Mouse (Mus musculus): ENCODE results near the gene Gga1. TPM values are rescaled to one million over a fixed set of nuclear protein-coding genes. Genes with fewer than 3 reads are reported as not detected.

Gene Gga1
- polyA plus RNA-seq, 1 experiment from 2014 or later, result 26.3 TPM

- H3K4me3 ChIP-seq (ENCODE audit: low read depth, low read length), result peak overlapping the region; percentile 18
- H3K4me1 ChIP-seq (replicated peaks; ENCODE audit: control insufficient read depth, insufficient read depth, low read length), result peaks cover 16% of the 10 kb centered on the region
- ATAC-seq (ENCODE audit: low FRiP score) (peak; percentile 34; the same call in 1 of the 2 replicates), DNase-seq (ENCODE audit: low spot score) (peak; percentile 85)
- no peaks in the 10 kb centered on the region for H3K9me3 ChIP-seq (ENCODE audit: control insufficient read depth, low read length)
- peak overlapping the region; percentile 99 for H3K4me2 ChIP-seq (replicated peaks; ENCODE audit: low read depth, low read length)
- H3K27ac ChIP-seq (ENCODE audit: low read depth, low read length), result no peak overlapping the region
- H3K36me3 ChIP-seq (ENCODE audit: control insufficient read depth, insufficient read depth, low read length), result no peaks in the 10 kb centered on the region
- no peak overlapping the region; the same call in 1 of the 2 replicates for H3K9ac ChIP-seq (ENCODE audit: low read depth, low read length)
- H3K27me3 ChIP-seq (ENCODE audit: control insufficient read depth, insufficient read depth, low read length), result no peaks in the 10 kb centered on the region
- 12% methylated on average over 8 of the region's 8 CpGs for WGBS
Measured at GRCm38 (mm10) chr15:78915660-78916017, 38.6 kb downstream of the Gga1 start.

- H3K27ac ChIP-seq (ENCODE audit: low read depth, low read length), result no peak overlapping the region
- WGBS, result 53% methylated on average over 12 of the region's 12 CpGs
- ATAC-seq (ENCODE audit: low FRiP score) (peak; percentile 20; the same call in 1 of the 2 replicates), DNase-seq (ENCODE audit: low spot score) (no peak)
- H3K4me3 ChIP-seq (ENCODE audit: low read depth, low read length), result peak overlapping the region; percentile 18
- peak overlapping the region; percentile 99 for H3K4me2 ChIP-seq (replicated peaks; ENCODE audit: low read depth, low read length)
- no peaks in the 10 kb centered on the region for H3K9me3 ChIP-seq (ENCODE audit: control insufficient read depth, low read length)
- H3K4me1 ChIP-seq (replicated peaks; ENCODE audit: control insufficient read depth, insufficient read depth, low read length), result peaks cover 16% of the 10 kb centered on the region
- no peaks in the 10 kb centered on the region for H3K27me3 ChIP-seq (ENCODE audit: control insufficient read depth, insufficient read depth, low read length)
- peak overlapping the region; percentile 54 for H3K9ac ChIP-seq (ENCODE audit: low read depth, low read length)
- no peaks in the 10 kb centered on the region for H3K36me3 ChIP-seq (ENCODE audit: control insufficient read depth, insufficient read depth, low read length)
Measured at GRCm38 (mm10) chr15:78916052-78916826, 39.2 kb downstream of the Gga1 start.

GRCm38 (mm10) chr15:78918126-78918525 lies 41.1 kb downstream of the Gga1 start:
- H3K9ac ChIP-seq (ENCODE audit: low read depth, low read length), result no peak overlapping the region
- no peak overlapping the region for H3K27ac ChIP-seq (ENCODE audit: low read depth, low read length)
- no peaks in the 10 kb centered on the region for H3K36me3 ChIP-seq (ENCODE audit: control insufficient read depth, insufficient read depth, low read length)
- H3K4me3 ChIP-seq (ENCODE audit: low read depth, low read length), result no peak overlapping the region
- H3K9me3 ChIP-seq (ENCODE audit: control insufficient read depth, low read length), result no peaks in the 10 kb centered on the region
- 93% methylated on average over 23 of the region's 23 CpGs for WGBS
- H3K4me1 ChIP-seq (replicated peaks; ENCODE audit: control insufficient read depth, insufficient read depth, low read length), result peaks cover 16% of the 10 kb centered on the region
- no peak overlapping the region for H3K4me2 ChIP-seq (replicated peaks; ENCODE audit: low read depth, low read length)
- no peaks in the 10 kb centered on the region for H3K27me3 ChIP-seq (ENCODE audit: control insufficient read depth, insufficient read depth, low read length)
- DNase-seq (ENCODE audit: low spot score), result no peak
- no peak for ATAC-seq (ENCODE audit: low FRiP score)

- 84% methylated on average over 12 of the region's 12 CpGs for WGBS
- ATAC-seq (ENCODE audit: low FRiP score), result no peak
- no peak overlapping the region for H3K4me3 ChIP-seq (ENCODE audit: low read depth, low read length)
Measured at GRCm38 (mm10) chr15:78919914-78920313, 42.9 kb downstream of the Gga1 start.

GRCm38 (mm10) chr15:78922700-78923099 lies 45.7 kb downstream of the Gga1 start:
- Histone ChIP-seq H3K4me3 (ENCODE audit: low read depth, low read length) (no peak overlapping the region), H3K36me3 (ENCODE audit: control insufficient read depth, insufficient read depth, low read length) (no peaks in the 10 kb centered on the region), H3K9me3 (ENCODE audit: control insufficient read depth, low read length) (no peaks in the 10 kb centered on the region), H3K27ac (ENCODE audit: low read depth, low read length) (no peak overlapping the region), H3K9ac (ENCODE audit: low read depth, low read length) (no peak overlapping the region), H3K4me1 (replicated peaks; ENCODE audit: control insufficient read depth, insufficient read depth, low read length) (peaks cover 8% of the 10 kb centered on the region), H3K27me3 (ENCODE audit: control insufficient read depth, insufficient read depth, low read length) (0 out of 2 replicates have a peak, but pooled peaks cover 2% of the 10 kb centered on the region), H3K4me2 (replicated peaks; ENCODE audit: low read depth, low read length) (no peak overlapping the region)
- 81% methylated on average over 7 of the region's 7 CpGs for WGBS
- ATAC-seq (ENCODE audit: low FRiP score), result no peak
- no peak for DNase-seq (ENCODE audit: low spot score)

More at GRCm38 (mm10) chr15:78919914-78920313, 42.9 kb downstream of the Gga1 start:
- Histone ChIP-seq H3K9ac (ENCODE audit: low read depth, low read length) (no peak overlapping the region), H3K27me3 (ENCODE audit: control insufficient read depth, insufficient read depth, low read length) (no peaks in the 10 kb centered on the region), H3K9me3 (ENCODE audit: control insufficient read depth, low read length) (no peaks in the 10 kb centered on the region), H3K36me3 (ENCODE audit: control insufficient read depth, insufficient read depth, low read length) (no peaks in the 10 kb centered on the region), H3K4me2 (replicated peaks; ENCODE audit: low read depth, low read length) (no peak overlapping the region), H3K27ac (ENCODE audit: low read depth, low read length) (no peak overlapping the region), H3K4me1 (replicated peaks; ENCODE audit: control insufficient read depth, insufficient read depth, low read length) (peaks cover 13% of the 10 kb centered on the region)
- no peak for DNase-seq (ENCODE audit: low spot score)

- 59% methylated on average over 6 of the region's 6 CpGs for WGBS
- H3K4me2 ChIP-seq (replicated peaks; ENCODE audit: low read depth, low read length), result no peak overlapping the region
- no peaks in the 10 kb centered on the region for H3K9me3 ChIP-seq (ENCODE audit: control insufficient read depth, low read length)
- no peak for ATAC-seq (ENCODE audit: low FRiP score)
- H3K36me3 ChIP-seq (ENCODE audit: control insufficient read depth, insufficient read depth, low read length), result no peaks in the 10 kb centered on the region
- H3K27me3 ChIP-seq (ENCODE audit: control insufficient read depth, insufficient read depth, low read length), result 0 out of 2 replicates have a peak, but pooled peaks cover 2% of the 10 kb centered on the region
- no peak overlapping the region for H3K4me3 ChIP-seq (ENCODE audit: low read depth, low read length)
- DNase-seq (ENCODE audit: low spot score), result no peak
- H3K27ac ChIP-seq (ENCODE audit: low read depth, low read length), result no peak overlapping the region
- no peak overlapping the region for H3K9ac ChIP-seq (ENCODE audit: low read depth, low read length)
- peaks cover 8% of the 10 kb centered on the region for H3K4me1 ChIP-seq (replicated peaks; ENCODE audit: control insufficient read depth, insufficient read depth, low read length)
Measured at GRCm38 (mm10) chr15:78923585-78923984, 46.6 kb downstream of the Gga1 start.

GRCm38 (mm10) chr15:78925129-78925528 lies 48.1 kb downstream of the Gga1 start:
- DNase-seq (ENCODE audit: low spot score) (no peak), ATAC-seq (ENCODE audit: low FRiP score) (no peak)
- H3K4me2 ChIP-seq (replicated peaks; ENCODE audit: low read depth, low read length), result no peak overlapping the region
- WGBS, result 25% methylated on average over 8 of the region's 8 CpGs
- no peak overlapping the region for H3K27ac ChIP-seq (ENCODE audit: low read depth, low read length)
- 0 out of 2 replicates have a peak, but pooled peaks cover 2% of the 10 kb centered on the region for H3K27me3 ChIP-seq (ENCODE audit: control insufficient read depth, insufficient read depth, low read length)
- H3K9ac ChIP-seq (ENCODE audit: low read depth, low read length), result no peak overlapping the region; the same call in 1 of the 2 replicates
- H3K36me3 ChIP-seq (ENCODE audit: control insufficient read depth, insufficient read depth, low read length), result no peaks in the 10 kb centered on the region
- H3K9me3 ChIP-seq (ENCODE audit: control insufficient read depth, low read length), result no peaks in the 10 kb centered on the region
- H3K4me1 ChIP-seq (replicated peaks; ENCODE audit: control insufficient read depth, insufficient read depth, low read length), result peaks cover 8% of the 10 kb centered on the region
- H3K4me3 ChIP-seq (ENCODE audit: low read depth, low read length), result no peak overlapping the region

GRCm38 (mm10) chr15:78926021-78926919 lies 49.3 kb downstream of the Gga1 start, which contains the start of gene Lgals1:
TSS of gene Lgals1 (plus strand) at chr15:78926725.
- H3K9ac ChIP-seq (ENCODE audit: low read depth, low read length), result peak within 1 kb of the TSS; percentile 49; the same call in 1 of the 2 replicates
- H3K36me3 ChIP-seq (ENCODE audit: control insufficient read depth, insufficient read depth, low read length), result no peaks in the 10 kb centered on the region
- DNase-seq (ENCODE audit: low spot score) (peak; percentile 74), ATAC-seq (ENCODE audit: low FRiP score) (peak; percentile 48)
- peaks cover 8% of the 10 kb centered on the region for H3K4me1 ChIP-seq (replicated peaks; ENCODE audit: control insufficient read depth, insufficient read depth, low read length)
- WGBS, result 4% methylated on average over 20 of the region's 20 CpGs
- peak within 1 kb of the TSS; percentile 65 for H3K4me2 ChIP-seq (replicated peaks; ENCODE audit: low read depth, low read length)
- H3K9me3 ChIP-seq (ENCODE audit: control insufficient read depth, low read length), result no peaks in the 10 kb centered on the region
- H3K4me3 ChIP-seq (ENCODE audit: low read depth, low read length), result peak within 1 kb of the TSS; percentile 27
- H3K27me3 ChIP-seq (ENCODE audit: control insufficient read depth, insufficient read depth, low read length), result 0 out of 2 replicates have a peak, but pooled peaks cover 2% of the 10 kb centered on the region
- 0 out of 2 replicates have a peak within 1 kb of the TSS, but pooled peaks have one; percentile 7 for H3K27ac ChIP-seq (ENCODE audit: low read depth, low read length)

All from hindbrain, embryonic 11.5 days (tissue).